Mouse (Mus musculus) forebrain, embryonic 13.5 days (tissue): ENCODE measurements around the gene Rftn1. TPM values are rescaled to one million over a fixed set of nuclear protein-coding genes. Genes with fewer than 3 reads are reported as not detected.

Experiments used
- ATAC-seq: fragments of 200-750 bp; cut with Nextera tagmentation; 2 replicates; pipeline ENCODE4 v1.8.0; 2017
- H3K27ac ChIP-seq: fragments of 300-500 bp; sonication (generic); 2 replicates; pipeline ENCODE4 v1.5.1; 2015; ENCODE audit warnings: inconsistent platforms, mild to moderate bottlenecking, moderate library complexity
- H3K27me3 ChIP-seq: fragments of 300-500 bp; sonication (generic); 2 replicates; pipeline ENCODE4 v1.6.1; 2015; ENCODE audit warnings: mild to moderate bottlenecking, inconsistent platforms
- H3K36me3 ChIP-seq: fragments of 300-500 bp; sonication (generic); 2 replicates; pipeline ENCODE4 v1.6.1; 2015; ENCODE audit warnings: mild to moderate bottlenecking, inconsistent platforms; ENCODE audit not compliant: poor library complexity, severe bottlenecking
- H3K4me1 ChIP-seq: fragments of 300-500 bp; sonication (generic); 2 replicates; pipeline ENCODE4 v1.6.1; 2015; ENCODE audit warnings: inconsistent platforms
- H3K4me2 ChIP-seq: fragments of 300-500 bp; sonication (generic); 2 replicates; pipeline ENCODE4 v1.6.1; 2015; ENCODE audit warnings: inconsistent platforms, mild to moderate bottlenecking, moderate library complexity
- H3K4me3 ChIP-seq: fragments of 300-500 bp; sonication (generic); 2 replicates; pipeline ENCODE4 v1.5.1; 2015; ENCODE audit warnings: mild to moderate bottlenecking, inconsistent platforms
- H3K9ac ChIP-seq: fragments of 300-500 bp; sonication (generic); 2 replicates; pipeline ENCODE4 v1.6.1; 2015; ENCODE audit warnings: mild to moderate bottlenecking, inconsistent platforms
- H3K9me3 ChIP-seq: fragments of 300-500 bp; sonication (generic); replicated peaks from 2 replicates; pipeline ENCODE4 v1.6.1; 2016; ENCODE audit warnings: inconsistent platforms
- WGBS: fragments of 180-500 bp; shearing (Covaris S2); methylation state at CpG from one replicate; pipeline ENCODE4 v1.1.7; 2015; 5-methylcytosine and 5-hydroxymethylcytosine counted together
- polyA plus RNA-seq: library from polyadenylated mRNA; unstranded; fragments of >200 nt; fragmentation: Nextera tagmentation; extraction: Ambion mirVana; gene quantifications from 2 replicates; pipeline ENCODE4 v1.2.1, GENCODE M21; 2015

Gene Rftn1
- polyA plus RNA-seq, 1 experiment from 2014 or later: 15.3 TPM

- H3K4me3 ChIP-seq: no peak overlapping the region
- WGBS: 73% methylated on average over 9 of the region's 9 CpGs
- ATAC-seq: no peak
- no peak overlapping the region for H3K9ac ChIP-seq
- H3K27ac ChIP-seq: no peak overlapping the region
- H3K4me1 ChIP-seq: no peaks in the 10 kb centered on the region
- no peaks in the 10 kb centered on the region for H3K36me3 ChIP-seq
- no peaks in the 10 kb centered on the region for H3K9me3 ChIP-seq
- no peak overlapping the region for H3K4me2 ChIP-seq
- no peaks in the 10 kb centered on the region for H3K27me3 ChIP-seq
These were observed 54.4 kb downstream of the Rftn1 start for GRCm38 (mm10) chr17:50136060-50136459.

DNA sequence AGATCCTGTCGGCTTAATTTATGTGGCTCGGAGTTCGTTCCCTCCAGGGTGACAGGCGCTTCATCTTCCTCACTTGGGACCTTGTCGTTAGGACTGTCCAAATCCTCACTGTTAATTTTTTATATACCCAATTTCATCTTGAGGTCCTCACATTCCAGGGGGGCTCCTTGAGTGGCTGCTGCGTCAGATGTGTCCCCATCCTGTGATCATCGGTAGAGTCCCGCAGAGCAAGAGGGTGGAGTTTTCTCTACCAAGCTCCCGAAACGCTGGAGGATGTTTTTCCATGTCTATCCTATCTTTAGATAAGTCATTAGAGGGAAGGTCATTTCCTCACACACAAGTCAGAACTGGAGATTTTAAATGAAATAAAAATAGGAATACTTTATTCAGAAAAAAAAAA is 55.0 kb downstream of the Rftn1 start:
- Histone ChIP-seq H3K4me3 (no peak overlapping the region), H3K9me3 (no peaks in the 10 kb centered on the region), H3K4me2 (no peak overlapping the region), H3K4me1 (no peaks in the 10 kb centered on the region), H3K27ac (no peak overlapping the region), H3K9ac (no peak overlapping the region), H3K36me3 (no peaks in the 10 kb centered on the region), H3K27me3 (no peaks in the 10 kb centered on the region)
- no peak for ATAC-seq
- 87% methylated on average over 10 of the region's 10 CpGs for WGBS

GRCm38 (mm10) chr17:50131698-50132097 is 58.8 kb downstream of the Rftn1 start:
- Histone ChIP-seq H3K36me3 (no peaks in the 10 kb centered on the region), H3K4me1 (peaks cover 6% of the 10 kb centered on the region; the same call in 1 of the 2 replicates), H3K9me3 (no peaks in the 10 kb centered on the region), H3K4me2 (no peak overlapping the region), H3K27me3 (no peaks in the 10 kb centered on the region), H3K9ac (no peak overlapping the region), H3K27ac (no peak overlapping the region), H3K4me3 (no peak overlapping the region)
- 62% methylated on average over 4 of the region's 4 CpGs for WGBS
- no peak for ATAC-seq

GRCm38 (mm10) chr17:50130421-50130820 is 60.1 kb downstream of the Rftn1 start:
- WGBS: 88% methylated on average over 4 of the region's 4 CpGs
- Histone ChIP-seq H3K36me3 (no peaks in the 10 kb centered on the region), H3K27ac (no peak overlapping the region), H3K4me1 (peaks cover 6% of the 10 kb centered on the region; the same call in 1 of the 2 replicates), H3K4me2 (no peak overlapping the region), H3K9me3 (no peaks in the 10 kb centered on the region), H3K4me3 (no peak overlapping the region), H3K27me3 (no peaks in the 10 kb centered on the region), H3K9ac (no peak overlapping the region)
- ATAC-seq: no peak

DNA sequence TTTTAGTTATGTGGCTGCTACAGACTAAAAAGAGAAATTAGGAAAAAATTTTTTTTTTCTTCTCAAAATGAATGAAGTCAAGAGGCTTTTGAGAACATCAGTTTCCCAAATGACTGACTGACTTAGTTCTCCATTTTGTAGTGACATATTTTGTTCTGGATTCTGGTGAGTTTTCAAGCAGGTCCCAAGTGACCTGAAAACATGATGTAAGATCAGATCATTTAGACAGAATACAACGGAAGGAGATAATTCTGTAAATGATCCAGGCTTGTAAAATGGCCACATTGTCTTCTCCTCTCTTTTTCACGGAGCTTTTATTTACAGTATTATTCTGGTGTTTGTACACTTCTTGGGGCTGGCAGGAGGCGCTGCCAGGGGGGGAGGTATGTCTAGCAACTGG is 62.1 kb downstream of the Rftn1 start:
- peaks cover 6% of the 10 kb centered on the region; the same call in 1 of the 2 replicates for H3K4me1 ChIP-seq
- H3K4me2 ChIP-seq: no peak overlapping the region
- no peak overlapping the region for H3K27ac ChIP-seq
- H3K36me3 ChIP-seq: no peaks in the 10 kb centered on the region
- 59% methylated on average over 3 of the region's 3 CpGs for WGBS
- no peaks in the 10 kb centered on the region for H3K27me3 ChIP-seq
- no peak overlapping the region for H3K9ac ChIP-seq
- no peaks in the 10 kb centered on the region for H3K9me3 ChIP-seq
- no peak for ATAC-seq
- no peak overlapping the region for H3K4me3 ChIP-seq

GRCm38 (mm10) chr17:50127045-50127813 is 63.2 kb downstream of the Rftn1 start:
- Histone ChIP-seq H3K4me2 (no peak overlapping the region), H3K4me3 (no peak overlapping the region), H3K9me3 (no peaks in the 10 kb centered on the region), H3K27ac (no peak overlapping the region), H3K9ac (no peak overlapping the region), H3K4me1 (peaks cover 6% of the 10 kb centered on the region; the same call in 1 of the 2 replicates), H3K36me3 (no peaks in the 10 kb centered on the region), H3K27me3 (no peaks in the 10 kb centered on the region)
- no peak for ATAC-seq
- 70% methylated on average over 9 of the region's 9 CpGs for WGBS

DNA sequence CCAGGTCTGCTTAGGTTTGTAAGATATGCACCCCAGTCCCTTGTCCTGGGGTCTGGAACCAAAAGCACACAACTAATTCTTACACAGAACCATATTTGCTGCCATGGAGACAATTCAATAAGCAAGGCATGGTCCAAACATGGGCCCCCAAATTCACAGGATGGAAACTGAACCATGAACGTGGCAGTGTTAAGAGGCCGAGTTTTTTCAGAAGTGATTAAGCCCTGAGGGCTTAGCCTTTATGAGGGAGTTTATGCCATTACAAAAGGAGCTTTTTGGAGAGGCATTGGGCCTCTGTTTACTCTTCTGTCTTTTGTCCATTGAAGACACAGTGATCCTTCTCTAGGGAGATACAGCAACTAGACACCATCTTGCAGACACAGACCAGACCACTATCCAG is 63.9 kb downstream of the Rftn1 start:
- no peaks in the 10 kb centered on the region for H3K9me3 ChIP-seq
- peaks cover 6% of the 10 kb centered on the region; the same call in 1 of the 2 replicates for H3K4me1 ChIP-seq
- no peak overlapping the region for H3K4me3 ChIP-seq
- no peak overlapping the region for H3K27ac ChIP-seq
- H3K4me2 ChIP-seq: no peak overlapping the region
- ATAC-seq: no peak
- no peak overlapping the region for H3K9ac ChIP-seq
- H3K36me3 ChIP-seq: no peaks in the 10 kb centered on the region
- H3K27me3 ChIP-seq: no peaks in the 10 kb centered on the region
- 6% methylated on average over 2 of the region's 2 CpGs for WGBS

- no peak for ATAC-seq
- 88% methylated on average over 5 of the region's 5 CpGs for WGBS
- H3K4me1 ChIP-seq: peaks cover 6% of the 10 kb centered on the region; the same call in 1 of the 2 replicates
These were observed 64.6 kb downstream of the Rftn1 start for GRCm38 (mm10) chr17:50125900-50126299.

DNA sequence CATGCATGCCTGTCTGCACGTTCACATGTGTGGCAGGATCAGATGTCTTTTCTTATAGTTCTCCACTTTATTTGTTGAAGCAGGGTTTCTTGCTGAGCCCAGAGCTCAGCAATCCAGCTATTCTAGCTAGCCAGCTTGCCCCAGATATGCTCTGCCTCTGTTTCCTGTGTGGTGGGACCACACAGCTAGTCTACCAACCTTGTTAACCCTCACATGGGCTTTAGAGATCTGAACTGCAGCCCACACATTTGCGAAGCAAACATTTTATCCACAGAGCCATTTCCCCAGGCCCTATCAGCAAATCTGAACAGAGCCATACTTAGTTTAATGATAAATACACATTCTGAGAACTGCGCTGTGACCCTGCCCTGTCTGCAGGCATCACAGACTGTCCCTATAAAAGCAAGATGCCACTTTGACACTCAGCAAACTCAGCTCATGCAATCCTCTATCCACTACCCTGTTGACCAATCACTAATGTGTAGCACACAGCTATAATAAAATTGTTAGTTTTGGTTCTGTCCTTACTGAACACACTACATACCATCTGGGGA is 65.2 kb downstream of the Rftn1 start:
- no peaks in the 10 kb centered on the region for H3K36me3 ChIP-seq
- no peak for ATAC-seq
- H3K4me2 ChIP-seq: no peak overlapping the region
- H3K27ac ChIP-seq: no peak overlapping the region
- H3K9me3 ChIP-seq: no peaks in the 10 kb centered on the region
- WGBS: 87% methylated on average over 3 of the region's 3 CpGs
- H3K4me3 ChIP-seq: no peak overlapping the region
- no peaks in the 10 kb centered on the region for H3K27me3 ChIP-seq
- H3K4me1 ChIP-seq: peaks cover 6% of the 10 kb centered on the region; the same call in 1 of the 2 replicates
- no peak overlapping the region for H3K9ac ChIP-seq

More at GRCm38 (mm10) chr17:50125900-50126299, 64.6 kb downstream of the Rftn1 start:
- Histone ChIP-seq H3K27me3 (no peaks in the 10 kb centered on the region), H3K4me2 (no peak overlapping the region), H3K27ac (no peak overlapping the region), H3K9ac (no peak overlapping the region), H3K36me3 (no peaks in the 10 kb centered on the region), H3K4me3 (no peak overlapping the region), H3K9me3 (no peaks in the 10 kb centered on the region)

- 88% methylated on average over 4 of the region's 4 CpGs for WGBS
- H3K9ac ChIP-seq: no peak overlapping the region
- no peaks in the 10 kb centered on the region for H3K36me3 ChIP-seq
- H3K27me3 ChIP-seq: no peaks in the 10 kb centered on the region
- no peak for ATAC-seq
- H3K4me3 ChIP-seq: no peak overlapping the region
- no peak overlapping the region for H3K27ac ChIP-seq
- H3K4me1 ChIP-seq: peaks cover 6% of the 10 kb centered on the region; the same call in 1 of the 2 replicates
- H3K4me2 ChIP-seq: no peak overlapping the region
- no peaks in the 10 kb centered on the region for H3K9me3 ChIP-seq
These were observed 65.8 kb downstream of the Rftn1 start for GRCm38 (mm10) chr17:50124708-50125107.

DNA sequence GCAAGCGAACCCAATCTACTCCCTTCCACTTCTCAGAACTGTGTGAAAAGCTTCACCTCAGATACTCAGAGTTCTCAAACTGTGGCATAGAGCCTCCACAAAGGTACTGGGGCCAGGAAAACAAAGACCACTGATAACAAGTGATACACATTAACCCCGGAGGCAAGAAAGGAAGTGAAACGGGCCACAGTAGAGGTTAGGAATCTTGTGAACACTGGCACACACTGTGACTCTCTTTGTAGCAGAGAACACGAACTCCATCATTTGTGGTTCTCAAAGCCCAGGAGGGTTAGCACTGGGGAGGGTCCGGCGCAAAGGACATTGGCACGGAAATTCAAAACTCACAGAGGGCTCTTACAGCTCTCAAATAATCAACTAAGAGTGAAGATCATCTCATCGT is 67.9 kb downstream of the Rftn1 start:
- H3K36me3 ChIP-seq: no peaks in the 10 kb centered on the region
- no peaks in the 10 kb centered on the region for H3K27me3 ChIP-seq
- H3K9ac ChIP-seq: no peak overlapping the region
- no peak overlapping the region for H3K27ac ChIP-seq
- H3K9me3 ChIP-seq: no peaks in the 10 kb centered on the region
- no peaks in the 10 kb centered on the region; the same call in 1 of the 2 replicates for H3K4me1 ChIP-seq
- H3K4me2 ChIP-seq: no peak overlapping the region
- no peak overlapping the region for H3K4me3 ChIP-seq
- ATAC-seq: no peak
- WGBS: 85% methylated on average over 8 of the region's 8 CpGs

GRCm38 (mm10) chr17:50120098-50120497 is 70.4 kb downstream of the Rftn1 start:
- Histone ChIP-seq H3K9me3 (no peaks in the 10 kb centered on the region), H3K36me3 (no peaks in the 10 kb centered on the region), H3K9ac (no peak overlapping the region), H3K4me1 (no peaks in the 10 kb centered on the region), H3K27me3 (no peaks in the 10 kb centered on the region), H3K27ac (no peak overlapping the region), H3K4me2 (no peak overlapping the region), H3K4me3 (no peak overlapping the region)
- 90% methylated on average over 4 of the region's 4 CpGs for WGBS
- no peak for ATAC-seq
